Mouse (Mus musculus) midbrain, embryonic 11.5 days (tissue): ENCODE results near the gene Pyy. TPM values are rescaled to one million over a fixed set of nuclear protein-coding genes. Genes with fewer than 3 reads are reported as not detected.

Experiments used
- ATAC-seq: fragments of 200-750 bp; cut with Nextera tagmentation; 2 replicates; pipeline ENCODE4 v1.8.0; 2017; ENCODE audit warnings: moderate TSS enrichment, moderate library complexity; ENCODE audit not compliant: low FRiP score
- DNase-seq: peaks from one replicate; pipeline ENCODE4 v3.0.0; 2015; ENCODE audit warnings: low spot score; ENCODE audit errors: missing footprints
- H3K27ac ChIP-seq: fragments of 300-500 bp; sonication (generic); 2 replicates; pipeline ENCODE4 v1.5.1; 2014; ENCODE audit warnings: low read depth, low read length
- H3K27me3 ChIP-seq: fragments of 300-500 bp; sonication (generic); 2 replicates; pipeline ENCODE4 v1.6.1; 2014; ENCODE audit warnings: mild to moderate bottlenecking, low read length, moderate library complexity, mixed read lengths; ENCODE audit not compliant: control insufficient read depth, insufficient read depth
- H3K36me3 ChIP-seq: fragments of 300-500 bp; sonication (generic); 2 replicates; pipeline ENCODE4 v1.6.1; 2014; ENCODE audit warnings: mild to moderate bottlenecking, low read length, moderate library complexity, mixed read lengths; ENCODE audit not compliant: control insufficient read depth, insufficient read depth
- H3K4me1 ChIP-seq: fragments of 300-500 bp; sonication (generic); 2 replicates; pipeline ENCODE4 v1.6.1; 2014; ENCODE audit warnings: low read length; ENCODE audit not compliant: control insufficient read depth, insufficient read depth
- H3K4me2 ChIP-seq: fragments of 300-500 bp; sonication (generic); 2 replicates; pipeline ENCODE4 v1.6.1; 2014; ENCODE audit warnings: mild to moderate bottlenecking, moderate library complexity
- H3K4me3 ChIP-seq: fragments of 300-500 bp; sonication (generic); 2 replicates; pipeline ENCODE4 v1.5.1; 2014; ENCODE audit warnings: low read depth, low read length
- H3K9ac ChIP-seq: fragments of 300-500 bp; sonication (generic); 2 replicates; pipeline ENCODE4 v1.6.1; 2014; ENCODE audit warnings: low read length
- H3K9me3 ChIP-seq: fragments of 300-500 bp; sonication (generic); 2 replicates; pipeline ENCODE4 v1.6.1; 2016; ENCODE audit warnings: low read length; ENCODE audit not compliant: control insufficient read depth
- WGBS: fragments of 180-500 bp; shearing (Covaris S2); extraction: QIAGEN DNeasy Blood & Tissue Kit; methylation state at CpG from one replicate; pipeline ENCODE4 v1.1.7; 2014; 5-methylcytosine and 5-hydroxymethylcytosine counted together
- polyA plus RNA-seq: library from polyadenylated mRNA; unstranded; fragments of >200 nt; fragmentation: Nextera tagmentation; extraction: Ambion mirVana; gene quantifications from 2 replicates; pipeline ENCODE4 v1.2.1, GENCODE M21; 2014

Gene Pyy
- polyA plus RNA-seq, 1 experiment from 2014 or later, result 0.44 TPM

GRCm38 (mm10) chr11:102142355-102142754 lies 34.7 kb upstream of the Pyy start:
- Histone ChIP-seq H3K9ac (no peak overlapping the region), H3K4me2 (no peak overlapping the region), H3K27me3 (peaks cover 34% of the 10 kb centered on the region)

DNA sequence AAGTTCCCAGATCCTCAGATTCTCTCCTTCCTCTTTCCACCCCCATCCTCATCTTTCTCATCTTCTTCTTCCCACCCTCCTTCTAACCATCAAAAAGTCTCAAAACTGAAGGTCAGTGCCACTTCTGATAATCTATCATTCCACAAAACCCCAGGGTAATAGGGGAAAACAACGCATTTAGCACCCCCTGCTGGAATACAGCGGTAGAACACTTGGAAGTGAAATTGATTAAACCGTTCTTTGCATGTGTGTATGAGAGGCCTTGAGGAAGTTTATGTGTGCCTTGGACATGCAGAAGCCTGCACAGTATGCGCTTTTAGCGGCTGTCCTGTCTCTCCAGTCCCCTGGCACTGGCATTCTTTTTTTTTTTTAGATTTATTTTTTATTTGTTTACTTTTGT lies 32.9 kb upstream of the Pyy start:
- Histone ChIP-seq H3K9ac (no peak overlapping the region), H3K4me1 (0 out of 2 replicates have a peak, but pooled peaks cover 2% of the 10 kb centered on the region), H3K27me3 (peaks cover 16% of the 10 kb centered on the region), H3K9me3 (no peaks in the 10 kb centered on the region), H3K27ac (no peak overlapping the region), H3K4me2 (no peak overlapping the region), H3K4me3 (no peak overlapping the region), H3K36me3 (no peaks in the 10 kb centered on the region)
- DNase-seq (peak; percentile 97), ATAC-seq (no peak)
- 5% methylated on average over 5 of the region's 5 CpGs for WGBS

More at GRCm38 (mm10) chr11:102142355-102142754, 34.7 kb upstream of the Pyy start:
- DNase-seq (no peak), ATAC-seq (no peak)
- Histone ChIP-seq H3K9me3 (no peaks in the 10 kb centered on the region), H3K27ac (no peak overlapping the region), H3K36me3 (no peaks in the 10 kb centered on the region), H3K4me3 (no peak overlapping the region), H3K4me1 (0 out of 2 replicates have a peak, but pooled peaks cover 9% of the 10 kb centered on the region)
- WGBS, result 73% methylated on average over 7 of the region's 7 CpGs

GRCm38 (mm10) chr11:102138447-102138740 lies 30.8 kb upstream of the Pyy start:
- no peaks in the 10 kb centered on the region for H3K9me3 ChIP-seq
- under 1% methylated on average over 18 of the region's 18 CpGs for WGBS
- H3K27ac ChIP-seq, result no peak overlapping the region
- peak overlapping the region; percentile 40 for H3K4me2 ChIP-seq
- no peaks in the 10 kb centered on the region for H3K4me1 ChIP-seq
- peak; percentile 55; the same call in 1 of the 2 replicates for ATAC-seq
- no peaks in the 10 kb centered on the region for H3K36me3 ChIP-seq
- no peak overlapping the region for H3K4me3 ChIP-seq
- DNase-seq, result peak; percentile 95
- H3K27me3 ChIP-seq, result peaks cover 2% of the 10 kb centered on the region; the same call in 1 of the 2 replicates
- H3K9ac ChIP-seq, result no peak overlapping the region

GRCm38 (mm10) chr11:102137625-102138446 lies 30.2 kb upstream of the Pyy start:
- no peak overlapping the region for H3K27ac ChIP-seq
- H3K36me3 ChIP-seq, result no peaks in the 10 kb centered on the region
- no peak overlapping the region for H3K4me3 ChIP-seq
- peak; percentile 46; the same call in 1 of the 2 replicates for ATAC-seq
- no peaks in the 10 kb centered on the region for H3K27me3 ChIP-seq
- peak overlapping the region; percentile 40 for H3K4me2 ChIP-seq
- no peaks in the 10 kb centered on the region for H3K9me3 ChIP-seq
- 47% methylated on average over 13 of the region's 13 CpGs for WGBS
- H3K9ac ChIP-seq, result no peak overlapping the region
- no peak for DNase-seq
- H3K4me1 ChIP-seq, result no peaks in the 10 kb centered on the region

GRCm38 (mm10) chr11:102134516-102134915 lies 26.9 kb upstream of the Pyy start:
- ATAC-seq, result no peak
- no peak overlapping the region for H3K27ac ChIP-seq
- H3K9ac ChIP-seq, result no peak overlapping the region
- 25% methylated on average over 4 of the region's 4 CpGs for WGBS
- H3K36me3 ChIP-seq, result no peaks in the 10 kb centered on the region
- no peaks in the 10 kb centered on the region for H3K9me3 ChIP-seq
- no peak overlapping the region for H3K4me3 ChIP-seq
- H3K4me2 ChIP-seq, result no peak overlapping the region
- no peaks in the 10 kb centered on the region for H3K27me3 ChIP-seq
- no peak for DNase-seq
- no peaks in the 10 kb centered on the region for H3K4me1 ChIP-seq

DNA sequence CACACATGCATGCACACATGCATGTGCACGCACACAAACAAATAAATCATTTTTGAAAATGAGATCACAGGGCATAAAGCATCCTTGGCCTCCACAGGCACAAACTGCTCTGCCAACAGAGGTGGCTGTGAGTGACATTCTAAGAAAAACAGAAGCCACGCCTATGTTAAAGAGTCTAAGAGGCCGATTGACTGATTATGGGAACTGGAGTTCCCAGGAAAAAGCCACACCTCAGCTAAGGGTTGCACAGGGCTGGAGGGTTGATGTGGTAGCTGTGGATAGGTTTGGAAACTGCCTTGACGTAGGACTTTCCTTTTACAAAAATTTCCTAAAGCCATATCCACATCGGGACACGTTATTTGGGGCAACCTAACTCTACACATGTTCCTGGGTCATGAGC lies 9.8 kb upstream of the Pyy start:
- ATAC-seq, result no peak
- WGBS, result 80% methylated on average over 6 of the region's 6 CpGs
- H3K4me3 ChIP-seq, result no peak overlapping the region
- no peaks in the 10 kb centered on the region for H3K9me3 ChIP-seq
- H3K27ac ChIP-seq, result no peak overlapping the region
- no peak overlapping the region for H3K4me2 ChIP-seq
- H3K4me1 ChIP-seq, result no peaks in the 10 kb centered on the region
- no peak overlapping the region for H3K9ac ChIP-seq
- no peak for DNase-seq
- H3K36me3 ChIP-seq, result no peaks in the 10 kb centered on the region
- H3K27me3 ChIP-seq, result no peaks in the 10 kb centered on the region

GRCm38 (mm10) chr11:102116241-102116640 lies 8.6 kb upstream of the Pyy start:
- 81% methylated on average over 8 of the region's 8 CpGs for WGBS

DNA sequence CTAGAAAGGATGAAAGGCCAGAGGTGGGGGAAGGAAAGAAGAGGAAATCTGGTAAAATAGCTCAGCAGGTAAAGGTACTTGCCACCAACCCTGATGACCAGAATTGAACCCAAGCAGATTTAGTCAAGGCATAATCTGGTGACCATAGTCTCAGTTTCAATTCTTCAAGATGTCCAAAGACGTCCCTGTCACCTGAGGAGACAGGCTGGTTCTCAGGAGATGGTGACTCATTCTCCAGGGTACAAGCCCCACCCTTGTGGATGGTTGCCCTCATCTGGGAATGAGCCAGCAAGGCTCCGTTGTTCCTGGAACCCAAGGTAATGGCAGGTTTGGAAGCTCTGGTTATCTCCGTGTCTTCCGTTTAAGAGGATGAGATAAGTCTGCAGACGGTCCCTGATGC lies 3.9 kb upstream of the Pyy start:
- Histone ChIP-seq H3K27me3 (peaks cover 26% of the 10 kb centered on the region), H3K9me3 (no peaks in the 10 kb centered on the region), H3K4me1 (peaks cover 2% of the 10 kb centered on the region), H3K27ac (no peak overlapping the region), H3K9ac (no peak overlapping the region), H3K4me3 (no peak overlapping the region), H3K4me2 (no peak overlapping the region), H3K36me3 (no peaks in the 10 kb centered on the region)
- WGBS, result 85% methylated on average over 5 of the region's 5 CpGs
- DNase-seq (no peak), ATAC-seq (no peak)

More at GRCm38 (mm10) chr11:102116241-102116640, 8.6 kb upstream of the Pyy start:
- ATAC-seq, result no peak
- Histone ChIP-seq H3K9me3 (no peaks in the 10 kb centered on the region), H3K9ac (no peak overlapping the region), H3K36me3 (no peaks in the 10 kb centered on the region), H3K4me2 (no peak overlapping the region), H3K4me1 (no peaks in the 10 kb centered on the region), H3K4me3 (no peak overlapping the region), H3K27ac (no peak overlapping the region), H3K27me3 (no peaks in the 10 kb centered on the region)
- DNase-seq, result no peak

DNA sequence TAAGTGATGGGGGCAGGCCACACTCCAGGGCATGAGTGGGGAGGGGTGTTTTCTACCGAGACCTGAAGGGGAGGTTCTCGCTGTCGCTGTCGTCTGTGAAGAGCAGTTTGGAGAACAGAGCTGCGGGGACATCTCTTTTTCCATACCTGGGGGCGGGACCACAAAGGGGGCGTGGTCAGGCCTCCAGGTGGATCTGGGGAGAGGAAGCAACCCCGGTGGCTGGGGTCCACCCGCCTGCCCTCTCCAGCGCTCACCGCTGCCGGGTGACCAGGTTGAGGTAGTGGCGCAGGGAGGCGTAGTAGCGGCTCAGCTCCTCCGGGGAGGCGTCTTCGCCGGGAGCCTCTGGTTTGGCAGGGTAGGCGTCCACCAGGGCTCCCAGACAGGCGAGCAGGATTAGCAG lies 721 bp downstream of the Pyy start:
- H3K4me3 ChIP-seq, result no peak overlapping the region
- peaks cover 5% of the 10 kb centered on the region for H3K4me1 ChIP-seq
- no peak for ATAC-seq
- H3K27me3 ChIP-seq, result peaks cover 43% of the 10 kb centered on the region
- no peaks in the 10 kb centered on the region for H3K9me3 ChIP-seq
- 1% methylated on average over 21 of the region's 21 CpGs for WGBS
- no peak overlapping the region for H3K4me2 ChIP-seq
- H3K36me3 ChIP-seq, result no peaks in the 10 kb centered on the region
- H3K9ac ChIP-seq, result no peak overlapping the region
- no peak overlapping the region for H3K27ac ChIP-seq
- DNase-seq, result no peak
